Mouse (Mus musculus) midbrain, embryonic 10.5 days (tissue): Measurements from ENCODE around the gene Egln1. TPM values are rescaled to one million over a fixed set of nuclear protein-coding genes. Genes with fewer than 3 reads are reported as not detected.

Experiments used
- DNase-seq: peaks from one replicate; pipeline ENCODE4 v3.0.0-alpha.2; 2017; ENCODE audit warnings: low spot score
- H3K27ac ChIP-seq: fragments of 300-500 bp; sonication (generic); replicated peaks from 2 replicates; pipeline ENCODE4 v1.5.1; 2016; ENCODE audit warnings: mild to moderate bottlenecking
- H3K27me3 ChIP-seq: fragments of 300-500 bp; sonication (generic); 2 replicates; pipeline ENCODE4 v1.6.1; 2016; ENCODE audit warnings: low read depth, mild to moderate bottlenecking; ENCODE audit not compliant: poor library complexity, severe bottlenecking
- H3K36me3 ChIP-seq: fragments of 300-500 bp; sonication (generic); 2 replicates; pipeline ENCODE4 v1.6.1; 2016; ENCODE audit warnings: mild to moderate bottlenecking, moderate library complexity
- H3K4me1 ChIP-seq: fragments of 300-500 bp; sonication (generic); 2 replicates; pipeline ENCODE4 v1.6.1; 2016
- H3K4me3 ChIP-seq: fragments of 300-500 bp; sonication (generic); 2 replicates; pipeline ENCODE4 v1.5.1; 2016; ENCODE audit warnings: mild to moderate bottlenecking, moderate library complexity
- H3K9me3 ChIP-seq: fragments of 300-500 bp; sonication (generic); replicated peaks from 2 replicates; pipeline ENCODE4 v1.6.1; 2016; ENCODE audit warnings: mild to moderate bottlenecking
- WGBS: fragments of 180-500 bp; shearing (Covaris S2); methylation state at CpG from one replicate; pipeline ENCODE4 v1.1.7; 2016; 5-methylcytosine and 5-hydroxymethylcytosine counted together
- polyA plus RNA-seq: library from polyadenylated mRNA; unstranded; fragments of >200 nt; fragmentation: Nextera tagmentation; extraction: Ambion mirVana; gene quantifications from 2 replicates; pipeline ENCODE4 v1.2.1, GENCODE M21; 2016

Gene Egln1
- polyA plus RNA-seq, 1 experiment from 2014 or later: 11.9 TPM

DNA sequence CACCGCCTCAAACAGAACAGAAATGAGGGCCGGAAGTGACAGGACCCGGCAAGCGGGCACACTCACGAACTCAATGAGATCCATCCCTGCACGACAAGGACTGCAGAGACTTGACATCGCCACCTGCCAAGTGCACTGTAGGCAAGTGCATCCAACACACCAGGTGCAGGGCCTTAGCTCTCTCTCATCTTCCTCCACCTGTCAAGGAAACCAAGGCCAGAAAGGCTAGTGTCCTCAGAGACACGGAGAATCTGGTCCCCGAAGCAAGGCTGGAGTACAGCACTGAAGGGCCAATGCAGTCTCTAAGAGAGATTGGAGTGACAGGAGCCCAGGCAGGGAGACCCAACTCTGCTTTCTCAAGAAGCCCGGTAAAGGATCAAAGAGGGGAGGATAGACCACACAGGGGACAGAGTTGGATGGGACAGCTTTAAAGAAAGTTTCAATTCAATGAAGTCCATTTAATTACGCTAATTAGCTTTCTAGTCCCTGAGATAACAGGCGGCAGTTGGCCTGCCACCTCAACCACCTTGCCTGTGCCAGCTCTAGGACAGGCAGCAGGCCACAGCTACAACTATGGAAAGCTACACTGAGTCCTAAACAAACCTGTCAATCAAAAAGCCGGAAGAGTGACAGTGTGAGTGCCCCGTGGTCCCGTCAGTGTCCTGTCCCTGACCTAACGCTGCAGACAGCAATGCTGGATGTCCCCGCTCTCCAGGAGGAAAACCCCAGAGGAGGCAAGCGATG is 31.2 kb downstream of the Egln1 start:
- peaks cover 3% of the 10 kb centered on the region; the same call in 1 of the 2 replicates for H3K4me1 ChIP-seq
- DNase-seq: no peak
- no peaks in the 10 kb centered on the region for H3K27me3 ChIP-seq
- peaks cover 33% of the 10 kb centered on the region for H3K36me3 ChIP-seq
- H3K4me3 ChIP-seq: no peak overlapping the region
- WGBS: 89% methylated on average over 18 of the region's 18 CpGs
- H3K9me3 ChIP-seq: no peaks in the 10 kb centered on the region
- H3K27ac ChIP-seq: no peak overlapping the region

DNA sequence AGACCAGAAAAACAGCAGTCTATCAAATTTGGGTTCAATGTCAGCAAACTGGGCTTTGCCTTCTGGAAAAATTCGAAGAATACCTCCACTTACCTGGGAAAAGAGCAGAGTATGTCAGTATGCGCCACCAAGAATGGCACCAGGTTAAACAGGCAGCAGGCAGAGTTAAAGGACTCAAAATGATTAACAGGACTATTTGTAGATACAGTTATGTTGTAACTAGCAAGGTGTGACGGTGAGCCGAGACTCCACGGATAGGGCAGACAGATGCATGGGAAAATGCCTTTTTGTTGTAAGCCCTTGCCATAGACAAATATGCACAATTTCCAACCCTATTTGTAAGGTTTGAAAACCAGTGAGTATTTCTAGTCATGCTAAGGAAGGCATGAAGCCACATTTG is 35.1 kb downstream of the Egln1 start:
- Histone ChIP-seq H3K4me1 (peaks cover 8% of the 10 kb centered on the region; the same call in 1 of the 2 replicates), H3K4me3 (no peak overlapping the region), H3K27me3 (no peaks in the 10 kb centered on the region), H3K9me3 (no peaks in the 10 kb centered on the region), H3K27ac (no peak overlapping the region), H3K36me3 (peaks cover 71% of the 10 kb centered on the region)
- WGBS: 92% methylated on average over 5 of the region's 5 CpGs
- DNase-seq: no peak

DNA sequence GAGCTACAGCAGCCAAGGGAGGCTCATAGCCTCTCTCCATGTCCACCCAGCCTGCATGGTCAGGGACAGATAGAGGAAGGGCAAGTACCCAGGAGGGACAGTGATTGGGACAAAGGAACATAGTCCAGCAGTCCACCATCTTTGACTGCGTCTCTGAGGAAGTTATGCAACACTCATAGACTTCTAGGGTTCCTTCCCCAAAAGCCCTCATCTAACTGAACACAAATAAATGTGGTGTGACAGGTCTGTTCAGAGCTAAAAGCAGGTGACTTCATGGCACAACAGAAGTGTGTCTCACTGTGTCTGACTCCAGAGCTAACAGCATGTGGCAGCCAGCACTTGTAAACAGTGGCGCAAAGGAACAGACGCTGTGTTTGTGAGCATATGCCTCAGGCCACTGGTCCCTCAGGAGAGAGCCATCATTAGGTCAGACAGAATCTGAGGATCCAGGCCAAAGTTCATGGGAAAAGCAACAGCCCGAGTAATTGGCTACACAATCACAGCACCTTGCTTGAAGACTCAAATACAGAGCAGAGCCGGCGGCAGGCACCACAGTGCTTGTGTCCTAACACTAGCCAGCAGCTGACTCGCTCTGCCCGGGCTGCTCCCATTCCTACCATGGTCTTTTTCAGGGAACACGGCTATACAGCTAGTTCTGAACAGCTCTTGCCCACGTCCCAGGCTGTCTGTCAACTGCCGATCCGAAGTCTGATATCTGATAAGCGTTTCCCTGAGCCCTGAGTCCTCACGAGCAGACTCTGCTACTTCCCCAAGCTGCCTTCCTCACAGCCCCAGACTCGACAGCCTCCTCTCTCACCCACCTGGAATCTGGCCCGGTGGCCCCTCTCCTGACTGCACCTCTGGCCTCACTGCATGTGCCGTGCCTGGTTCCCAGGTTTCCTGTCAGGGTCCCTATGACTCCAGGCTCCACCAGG is 36.9 kb downstream of the Egln1 start:
- Histone ChIP-seq H3K27ac (no peak overlapping the region), H3K9me3 (no peaks in the 10 kb centered on the region), H3K27me3 (no peaks in the 10 kb centered on the region), H3K4me1 (0 out of 2 replicates have a peak, but pooled peaks cover 6% of the 10 kb centered on the region), H3K4me3 (no peak overlapping the region), H3K36me3 (peaks cover 90% of the 10 kb centered on the region)
- DNase-seq: no peak
- WGBS: 83% methylated on average over 17 of the region's 17 CpGs

DNA sequence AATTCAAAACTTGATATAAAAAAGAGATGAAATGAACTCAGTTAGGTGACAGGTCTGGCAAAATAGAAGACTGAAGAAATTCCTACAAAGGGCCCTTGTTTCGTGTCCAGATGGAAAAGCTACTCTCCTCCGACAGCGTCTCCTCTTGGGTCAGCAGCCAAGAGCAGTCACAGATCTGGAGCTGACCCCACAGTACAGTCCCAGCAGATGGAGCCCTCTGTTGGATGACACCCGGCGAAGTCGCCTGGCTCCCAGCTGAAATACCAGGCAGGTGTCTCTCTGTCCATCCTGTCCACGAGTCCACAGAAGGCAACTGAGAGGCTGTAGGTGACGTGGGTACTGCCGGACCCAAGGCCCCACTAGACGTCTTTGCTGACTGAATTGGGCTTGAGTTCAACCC is 38.8 kb downstream of the Egln1 start:
- Histone ChIP-seq H3K4me3 (no peak overlapping the region), H3K27me3 (no peaks in the 10 kb centered on the region), H3K9me3 (no peaks in the 10 kb centered on the region), H3K36me3 (peaks cover 100% of the 10 kb centered on the region), H3K4me1 (0 out of 2 replicates have a peak, but pooled peaks cover 6% of the 10 kb centered on the region), H3K27ac (no peak overlapping the region)
- WGBS: 91% methylated on average over 10 of the region's 10 CpGs
- no peak for DNase-seq

DNA sequence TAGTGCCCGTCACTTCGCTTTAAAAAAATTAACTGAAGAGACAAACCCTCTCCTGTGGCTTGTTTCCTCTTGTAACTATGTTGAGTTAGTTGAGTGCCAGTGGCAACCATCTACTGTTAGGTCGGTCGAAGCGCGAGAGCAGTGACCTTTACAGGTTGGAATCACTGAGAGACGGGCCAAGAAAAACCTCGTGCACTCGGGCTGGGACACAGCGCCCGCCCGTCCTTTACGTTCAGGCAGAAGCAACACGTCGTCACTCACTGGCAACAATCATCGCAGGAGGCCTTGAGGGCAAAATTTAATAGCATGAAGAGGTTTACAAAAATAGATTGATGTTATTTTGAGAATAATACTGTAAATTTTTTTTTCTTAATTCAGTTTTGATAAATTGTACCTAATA is 39.2 kb downstream of the Egln1 start:
- no peaks in the 10 kb centered on the region for H3K27me3 ChIP-seq
- no peak overlapping the region for H3K27ac ChIP-seq
- H3K36me3 ChIP-seq: peaks cover 100% of the 10 kb centered on the region
- 97% methylated on average over 16 of the region's 16 CpGs for WGBS
- DNase-seq: no peak
- 0 out of 2 replicates have a peak, but pooled peaks cover 6% of the 10 kb centered on the region for H3K4me1 ChIP-seq
- no peaks in the 10 kb centered on the region for H3K9me3 ChIP-seq
- H3K4me3 ChIP-seq: no peak overlapping the region

DNA sequence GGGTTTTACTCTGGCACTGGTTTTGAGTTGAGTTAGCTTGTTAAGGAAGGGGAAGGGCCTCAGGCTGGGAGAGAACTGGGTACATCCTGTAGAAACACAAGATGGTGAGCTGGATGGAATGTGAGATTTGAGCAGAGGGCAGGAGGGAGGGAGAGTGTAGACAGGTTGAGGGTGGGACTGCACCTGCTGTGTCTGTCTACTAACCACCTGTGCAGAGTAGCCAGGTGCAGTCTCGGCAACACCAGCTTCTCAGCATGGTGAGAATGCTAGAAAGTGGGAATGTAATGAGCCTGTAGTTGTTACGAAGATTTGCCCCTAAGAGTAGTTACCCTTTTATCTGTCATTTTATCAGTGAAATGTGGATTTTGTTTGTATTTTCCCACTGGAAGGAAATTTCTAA is 43.6 kb downstream of the Egln1 start:
- 89% methylated on average over 2 of the region's 2 CpGs for WGBS
- Histone ChIP-seq H3K4me1 (no peaks in the 10 kb centered on the region), H3K4me3 (no peak overlapping the region), H3K9me3 (no peaks in the 10 kb centered on the region), H3K36me3 (peaks cover 96% of the 10 kb centered on the region), H3K27me3 (no peaks in the 10 kb centered on the region), H3K27ac (no peak overlapping the region)
- no peak for DNase-seq

DNA sequence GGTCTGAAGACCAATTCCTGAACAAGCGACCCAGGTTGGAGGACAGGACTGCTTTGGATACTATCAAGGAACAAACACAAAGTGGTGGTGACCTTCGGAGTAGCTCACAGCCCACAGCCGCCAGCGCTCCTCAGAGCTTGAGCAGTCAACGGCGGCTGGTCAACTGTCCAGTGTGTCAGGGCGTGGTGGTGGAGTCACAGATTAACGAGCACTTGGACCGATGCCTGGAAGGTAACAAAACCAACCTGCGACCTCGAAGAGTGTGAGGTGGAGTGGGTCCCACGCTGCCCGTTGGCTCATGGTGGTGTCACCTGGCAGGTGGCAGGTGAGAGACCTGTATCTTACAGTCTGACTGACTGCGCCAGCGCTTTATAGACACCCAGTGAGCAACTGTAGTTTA is 45.9 kb downstream of the Egln1 start:
- H3K36me3 ChIP-seq: peaks cover 86% of the 10 kb centered on the region

DNA sequence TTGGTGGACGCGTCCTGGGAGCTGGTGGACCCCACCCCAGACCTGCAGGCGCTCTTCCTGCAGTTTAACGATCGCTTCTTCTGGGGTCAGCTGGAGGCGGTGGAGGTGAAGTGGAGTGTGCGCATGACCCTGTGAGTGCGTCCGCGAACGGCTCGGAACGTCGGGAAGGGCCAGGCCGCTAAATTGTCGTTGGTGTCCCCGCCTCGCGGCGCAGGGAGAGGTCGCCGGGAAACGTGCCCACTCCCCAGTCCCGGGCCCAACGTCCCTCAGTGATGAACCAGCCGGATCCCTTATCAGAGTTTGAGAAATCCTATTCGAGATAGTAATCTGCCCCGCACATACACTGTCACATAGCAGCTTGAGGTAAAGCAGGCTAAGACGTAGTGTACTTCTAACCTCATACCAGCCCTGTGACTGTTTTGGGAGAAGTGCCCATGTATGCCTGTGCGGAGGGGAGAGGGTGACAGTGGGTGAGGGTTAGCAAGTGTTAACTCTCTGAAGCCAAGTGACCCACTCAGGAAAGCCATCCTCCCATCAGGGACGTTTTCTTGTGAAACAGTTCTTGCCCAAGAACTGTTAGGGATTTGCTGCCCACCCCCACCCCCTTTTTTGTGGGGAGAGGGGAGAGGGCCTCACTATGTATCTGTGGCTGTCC is 50.7 kb downstream of the Egln1 start:
- Histone ChIP-seq H3K27me3 (no peaks in the 10 kb centered on the region), H3K9me3 (no peaks in the 10 kb centered on the region), H3K4me3 (peak overlapping the region; percentile 97), H3K27ac (peak overlapping the region; percentile 86), H3K4me1 (peaks cover 34% of the 10 kb centered on the region), H3K36me3 (peaks cover 68% of the 10 kb centered on the region)
- 9% methylated on average over 31 of the region's 31 CpGs for WGBS
- no peak for DNase-seq

More for the DNA sequence above, 45.9 kb downstream of the Egln1 start:
- no peaks in the 10 kb centered on the region for H3K9me3 ChIP-seq
- no peak overlapping the region for H3K27ac ChIP-seq
- no peaks in the 10 kb centered on the region for H3K27me3 ChIP-seq
- WGBS: 96% methylated on average over 15 of the region's 15 CpGs
- peaks cover 11% of the 10 kb centered on the region for H3K4me1 ChIP-seq
- DNase-seq: no peak
- no peak overlapping the region for H3K4me3 ChIP-seq

DNA sequence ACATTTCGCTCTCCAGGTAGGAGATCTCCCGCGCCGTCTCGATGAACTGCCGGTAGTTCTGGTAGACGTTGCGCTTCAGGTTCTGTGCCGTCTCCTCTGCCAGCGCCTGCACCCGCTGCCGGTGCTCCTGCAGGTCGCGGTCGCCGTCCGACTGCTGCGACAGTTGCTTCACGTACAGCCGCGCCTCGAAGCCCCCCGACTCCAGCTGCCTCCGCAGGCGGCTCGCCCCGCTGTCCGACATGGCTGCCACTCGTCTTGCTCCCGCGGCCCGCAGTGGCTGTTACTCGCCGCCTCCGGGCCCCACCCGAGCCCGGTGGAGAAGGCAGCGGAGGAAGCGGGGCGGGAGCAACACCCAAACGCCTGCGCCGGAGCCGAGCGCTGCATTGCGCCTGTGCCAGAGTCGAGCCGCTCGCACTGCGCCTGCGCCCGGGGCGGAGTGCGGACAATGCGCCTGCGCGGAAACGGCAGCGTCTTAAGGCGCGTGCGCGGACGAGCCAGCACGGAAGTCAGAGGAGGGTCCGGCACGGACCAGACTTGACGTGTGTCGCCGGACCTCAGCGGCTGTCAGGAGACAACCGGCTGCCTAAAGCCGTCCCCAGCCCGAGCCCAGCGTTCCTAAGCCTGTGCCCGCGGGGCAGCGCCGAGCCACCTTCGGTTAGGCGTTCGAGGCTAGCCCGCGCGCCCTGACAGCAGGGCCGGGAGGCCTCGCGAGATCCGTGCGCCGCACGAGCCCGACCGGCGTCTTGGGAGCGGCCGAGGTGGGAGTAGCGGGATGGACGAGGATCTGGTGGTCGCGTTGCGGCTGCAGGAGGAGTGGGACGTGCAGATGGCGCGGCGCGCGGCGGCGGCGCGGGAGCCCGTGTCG is 51.5 kb downstream of the Egln1 start, which contains the start of the genes Exoc8 and Sprtn:
Exoc8 (minus strand) TSS at position 320 of the 865 bp plus-strand sequence.
Sprtn (plus strand) TSS at position 501 of the 865 bp plus-strand sequence.
- peak; percentile 98 for DNase-seq
- peak within 1 kb of the TSS; percentile 97 for H3K4me3 ChIP-seq
- no peaks in the 10 kb centered on the region for H3K27me3 ChIP-seq
- peak within 1 kb of the TSS; percentile 86 for H3K27ac ChIP-seq
- WGBS: under 1% methylated on average over 114 of the region's 114 CpGs
- peaks cover 34% of the 10 kb centered on the region for H3K4me1 ChIP-seq
- no peaks in the 10 kb centered on the region for H3K9me3 ChIP-seq
- peaks cover 66% of the 10 kb centered on the region for H3K36me3 ChIP-seq

DNA sequence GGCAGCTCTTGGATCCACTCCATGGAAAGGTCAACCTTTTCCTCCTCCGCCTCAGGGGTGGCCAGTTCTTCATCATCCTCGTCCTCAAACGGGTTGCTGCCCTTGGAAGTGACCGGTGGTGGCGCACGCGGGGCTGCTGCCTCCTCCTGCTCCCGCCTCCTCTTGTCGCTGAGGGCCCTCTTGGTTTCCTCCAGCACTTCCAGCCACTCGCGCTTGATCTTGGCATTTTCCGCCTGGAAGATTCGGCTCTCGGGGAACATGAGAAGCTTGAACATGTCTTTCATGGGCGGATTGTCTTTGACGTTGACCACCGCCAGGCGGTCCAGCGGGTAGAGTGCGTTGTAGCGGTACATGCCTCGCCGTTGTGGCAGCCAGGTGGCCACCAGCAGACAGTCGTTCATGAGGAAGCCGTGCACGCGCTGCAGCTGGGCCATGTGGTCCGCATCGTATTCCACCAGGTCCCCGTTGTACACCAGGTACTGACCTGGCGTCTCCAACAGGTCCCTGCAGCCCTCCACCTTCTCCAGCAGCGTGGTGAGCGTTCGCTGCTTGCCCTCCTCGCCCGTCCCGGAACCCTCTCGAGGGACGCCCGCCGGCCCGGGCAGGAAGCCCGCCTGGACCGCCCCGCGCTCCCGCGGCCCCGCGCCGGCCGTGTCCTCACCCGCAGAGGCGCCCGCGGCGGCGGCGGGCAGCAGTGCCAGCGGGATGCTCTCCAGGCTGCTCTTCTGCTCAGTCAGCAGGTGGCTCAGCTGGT is 52.3 kb downstream of the Egln1 start:
- WGBS: 1% methylated on average over 60 of the region's 60 CpGs
- peak; percentile 75 for DNase-seq
- no peaks in the 10 kb centered on the region for H3K9me3 ChIP-seq
- H3K27ac ChIP-seq: peak overlapping the region; percentile 86
- peaks cover 34% of the 10 kb centered on the region for H3K4me1 ChIP-seq
- no peaks in the 10 kb centered on the region for H3K27me3 ChIP-seq
- peaks cover 60% of the 10 kb centered on the region for H3K36me3 ChIP-seq
- peak overlapping the region; percentile 97 for H3K4me3 ChIP-seq

DNA sequence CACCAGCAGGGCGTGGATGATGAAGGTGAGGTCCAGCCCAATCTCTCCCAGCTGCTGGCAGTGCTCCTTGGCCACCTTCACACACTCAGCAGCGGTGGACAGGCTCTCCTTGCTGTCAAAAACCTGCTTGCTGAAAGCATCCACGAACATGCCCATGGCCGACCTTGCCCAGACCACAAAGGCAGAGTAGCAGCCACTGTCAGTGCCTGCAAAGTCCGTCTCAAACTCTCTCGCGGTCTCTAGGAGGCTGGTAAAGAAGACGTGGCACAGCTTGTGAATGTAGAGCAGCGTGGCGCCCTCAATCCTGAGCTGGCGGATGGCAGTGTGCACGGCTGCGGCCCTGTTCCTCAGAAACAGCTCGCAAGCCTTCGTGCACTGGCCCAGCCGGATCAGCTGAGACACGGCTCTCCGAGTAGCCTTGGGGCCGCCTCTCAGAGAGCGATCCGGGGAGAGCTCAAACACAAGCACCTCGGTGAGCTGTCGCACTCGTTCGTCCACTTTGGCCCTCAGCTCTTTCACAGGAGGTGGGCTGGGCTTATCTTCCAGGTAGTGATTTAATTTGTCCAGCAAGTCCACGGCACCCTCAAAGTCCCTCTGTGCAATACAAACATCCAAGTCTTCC is 53.0 kb downstream of the Egln1 start:
- peak; percentile 14 for DNase-seq
- 90% methylated on average over 26 of the region's 26 CpGs for WGBS
- H3K4me3 ChIP-seq: peak overlapping the region; percentile 97
- 0 out of 2 replicates have a peak overlapping the region, but pooled peaks have one; percentile 86 for H3K27ac ChIP-seq
- H3K36me3 ChIP-seq: peaks cover 60% of the 10 kb centered on the region
- peaks cover 34% of the 10 kb centered on the region for H3K4me1 ChIP-seq
- H3K27me3 ChIP-seq: no peaks in the 10 kb centered on the region
- H3K9me3 ChIP-seq: no peaks in the 10 kb centered on the region
